Mouse (Mus musculus) adrenal gland, adult 18-20 months (tissue): ENCODE measurements around the gene Cep135. TPM values are rescaled to one million over a fixed set of nuclear protein-coding genes. Genes with fewer than 3 reads are reported as not detected.

Source experiments
- DNase-seq, 2 experiments: peaks; one replicate each; pipeline ENCODE4 v3.0.0; 2021 to 2022; ENCODE audit warnings: low spot score in 2 of 2
- total RNA-seq, 2 experiments: library from RNA; stranded (reverse); gene quantifications; 1 replicate in 1 of 2; 2 replicates in 1 of 2; pipeline ENCODE4 v1.2.3; 2021

The Cep135 gene
- total RNA-seq, 2 experiments from 2014 or later, result 3.5 to 3.6 TPM

DNA sequence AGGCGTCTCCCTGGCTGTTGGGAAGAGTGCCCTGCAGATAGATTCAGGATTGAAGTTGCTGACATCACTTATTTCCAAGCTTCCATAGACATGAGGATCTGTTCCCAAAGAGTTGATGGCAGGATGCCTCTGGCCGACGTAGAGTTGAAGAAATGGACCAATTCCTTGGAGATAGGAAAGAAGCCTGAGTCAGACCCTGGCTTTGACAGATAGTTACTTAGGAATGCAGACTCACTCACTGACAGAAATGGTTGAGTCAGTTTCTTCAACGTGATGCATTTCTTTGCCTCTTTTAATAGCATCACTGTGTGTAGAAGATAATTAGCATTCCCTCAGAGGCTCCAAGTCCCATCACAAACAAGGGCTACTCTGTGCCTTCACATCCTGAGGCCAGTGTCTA lies 53.6 kb downstream of the Cep135 start:
- no peak for DNase-seq

DNA sequence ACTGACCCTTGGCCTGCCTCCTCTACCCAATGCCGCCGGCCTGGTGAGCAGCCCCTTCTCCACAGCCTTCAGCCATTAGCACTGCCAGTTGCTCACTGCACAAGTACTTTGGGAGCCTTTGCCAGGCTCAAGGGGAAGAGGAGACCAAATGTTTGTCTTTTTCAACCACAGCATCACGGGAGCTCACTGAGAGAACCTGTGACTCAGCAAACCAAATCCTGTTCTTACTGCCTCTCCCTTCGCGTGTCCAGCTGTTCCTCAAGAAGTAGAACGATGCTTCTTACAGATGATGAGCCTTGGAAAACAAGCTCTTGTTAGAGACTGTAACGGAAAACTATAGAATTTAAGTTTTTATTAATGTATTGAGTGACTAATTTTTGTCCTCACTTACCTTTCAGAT lies 55.7 kb downstream of the Cep135 start:
- no peak for DNase-seq

DNA sequence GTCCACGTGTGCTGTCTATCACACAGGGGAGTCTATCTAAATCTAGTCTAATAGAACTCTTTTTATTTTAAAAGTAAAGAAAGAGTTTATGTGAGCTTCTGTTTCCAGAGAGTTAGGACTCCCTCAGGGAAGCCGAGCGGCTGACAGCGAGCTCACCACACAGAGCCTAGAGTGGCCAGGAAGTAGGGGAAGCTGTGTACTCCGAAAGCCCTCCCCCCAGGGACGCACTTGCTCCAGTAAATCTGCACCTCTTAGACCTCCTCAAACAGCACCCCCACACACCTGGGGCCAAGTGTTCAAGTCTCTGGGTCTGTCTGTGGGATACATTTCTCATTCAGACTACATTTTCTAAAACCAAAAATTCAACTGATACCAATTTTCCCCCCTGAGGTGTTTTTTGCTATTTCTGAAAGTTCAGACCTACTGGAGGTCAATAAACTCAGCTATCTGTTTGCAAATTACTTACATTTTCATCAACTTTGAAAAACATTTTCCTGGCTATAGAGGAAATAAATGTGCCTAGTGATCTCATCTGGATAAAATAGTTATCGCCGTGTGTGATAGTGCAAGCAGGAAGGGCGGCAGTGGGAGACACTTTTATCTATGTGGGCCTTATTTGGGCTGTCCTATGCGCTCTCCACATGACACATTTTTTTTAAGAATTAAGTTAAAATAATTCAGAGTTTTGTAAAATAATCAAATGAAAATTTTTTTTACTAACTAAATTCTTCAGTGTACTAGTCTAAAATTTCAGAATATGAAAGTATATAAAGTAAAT lies 56.8 kb downstream of the Cep135 start:
- DNase-seq, result no peak

DNA sequence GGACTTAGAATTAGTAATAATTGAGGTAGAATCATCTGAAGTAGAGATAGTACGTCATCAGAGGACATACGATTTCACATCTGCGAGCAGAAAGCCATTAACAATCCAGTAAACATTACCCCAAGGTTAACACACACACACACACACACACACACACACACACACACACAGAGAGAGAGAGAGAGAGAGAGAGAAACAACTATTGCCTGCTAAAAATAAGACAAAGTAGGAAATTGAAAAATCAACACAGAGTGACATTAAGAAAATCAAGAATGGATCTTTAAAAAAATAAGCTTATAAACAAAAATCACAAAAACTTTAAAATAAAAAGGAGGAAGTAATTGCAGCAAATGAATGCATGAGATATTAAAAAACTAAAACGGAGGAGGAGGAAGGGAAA lies 61.4 kb downstream of the Cep135 start:
- no peak for DNase-seq

DNA sequence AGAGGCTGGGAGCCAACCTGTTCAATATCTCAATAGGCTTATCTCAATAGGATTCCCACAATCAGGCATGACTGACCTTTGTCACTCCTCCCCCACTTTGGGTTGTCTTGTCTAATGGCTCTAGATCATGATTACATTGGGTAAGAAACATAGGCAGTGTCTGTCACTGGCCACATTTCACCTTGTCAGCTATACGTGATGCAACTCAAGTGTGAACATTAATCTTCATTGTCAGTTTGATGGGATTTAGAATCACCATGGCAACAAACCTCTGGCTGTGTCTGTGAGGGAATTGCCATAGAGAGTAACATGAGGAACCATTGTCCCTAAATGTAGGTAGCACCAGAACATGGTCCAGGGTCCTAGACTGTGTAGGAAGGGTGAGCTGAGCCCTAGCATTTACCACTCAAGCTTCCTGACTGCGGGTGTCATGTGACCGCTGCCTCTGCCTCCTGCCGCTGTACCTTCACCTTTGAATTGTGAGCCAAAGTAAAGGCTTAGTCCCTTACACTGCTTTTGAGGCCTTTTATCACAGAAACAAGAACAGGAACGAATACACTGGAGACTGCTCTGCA lies 62.7 kb downstream of the Cep135 start:
- no peak for DNase-seq

DNA sequence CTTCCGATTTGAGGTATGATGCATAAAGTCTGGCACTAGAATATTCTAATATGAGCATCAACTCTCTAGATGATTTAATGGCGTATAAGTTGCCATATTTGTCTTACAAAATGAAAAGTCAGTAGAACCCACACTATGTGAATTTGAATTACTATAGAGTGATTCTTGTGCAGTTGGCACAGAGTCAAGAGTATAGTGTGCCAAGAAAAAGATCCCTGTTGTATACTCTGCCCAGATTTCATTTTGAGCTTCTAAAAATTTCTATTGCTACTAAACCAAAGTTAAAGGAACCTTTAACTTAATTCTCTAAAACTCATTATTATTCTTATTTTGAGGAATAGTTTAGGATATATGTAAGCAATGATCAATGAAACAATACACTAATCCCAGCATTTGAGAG lies 67.7 kb downstream of the Cep135 start, which contains the start of gene C530008M17Rik:
Gene C530008M17Rik, plus strand, starts transcription at position 301 of the 400 bp plus-strand sequence.
- no peak for DNase-seq

DNA sequence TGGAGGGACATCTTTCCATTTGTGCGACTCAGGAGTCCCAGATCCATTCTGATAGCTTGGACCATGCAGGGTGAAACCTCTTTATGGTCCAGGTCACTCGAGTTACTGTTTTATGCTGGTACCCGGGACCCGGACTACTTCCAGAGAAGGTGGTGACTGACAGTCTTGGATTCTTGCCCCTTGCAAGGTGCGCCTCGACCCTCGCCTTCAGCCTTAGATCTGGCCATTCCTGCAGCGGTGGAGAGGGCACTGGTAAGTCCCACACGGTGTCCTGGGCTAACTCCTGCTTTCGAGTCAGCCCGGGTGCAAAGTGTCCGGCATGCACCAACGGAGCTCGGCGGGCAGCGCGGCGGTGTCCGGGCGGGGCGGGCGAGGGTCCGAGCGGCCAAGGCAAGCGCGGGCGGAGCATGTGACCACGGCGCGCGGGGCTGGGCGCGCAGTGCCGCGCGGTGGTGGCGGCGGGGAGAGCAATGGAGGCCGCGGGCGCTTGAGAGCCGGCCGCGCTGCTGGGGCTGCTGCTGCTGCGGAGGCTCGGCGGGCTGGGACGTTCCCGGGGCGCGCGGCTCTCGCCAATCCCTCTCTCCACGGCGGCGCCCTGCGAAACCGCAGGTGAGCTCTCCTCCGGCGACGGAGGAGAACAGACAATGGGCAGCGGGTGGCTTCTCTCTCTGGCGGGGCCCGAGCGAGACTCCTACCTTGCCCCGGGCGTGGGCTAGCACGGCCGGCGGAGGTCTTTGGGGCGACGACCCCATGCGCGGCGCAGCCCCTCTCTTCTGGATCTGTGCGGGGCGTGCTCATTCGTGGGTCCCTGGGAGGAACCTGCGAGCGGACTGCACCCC lies 69.0 kb downstream of the Cep135 start:
- DNase-seq, result peak; percentile 61 to 67

DNA sequence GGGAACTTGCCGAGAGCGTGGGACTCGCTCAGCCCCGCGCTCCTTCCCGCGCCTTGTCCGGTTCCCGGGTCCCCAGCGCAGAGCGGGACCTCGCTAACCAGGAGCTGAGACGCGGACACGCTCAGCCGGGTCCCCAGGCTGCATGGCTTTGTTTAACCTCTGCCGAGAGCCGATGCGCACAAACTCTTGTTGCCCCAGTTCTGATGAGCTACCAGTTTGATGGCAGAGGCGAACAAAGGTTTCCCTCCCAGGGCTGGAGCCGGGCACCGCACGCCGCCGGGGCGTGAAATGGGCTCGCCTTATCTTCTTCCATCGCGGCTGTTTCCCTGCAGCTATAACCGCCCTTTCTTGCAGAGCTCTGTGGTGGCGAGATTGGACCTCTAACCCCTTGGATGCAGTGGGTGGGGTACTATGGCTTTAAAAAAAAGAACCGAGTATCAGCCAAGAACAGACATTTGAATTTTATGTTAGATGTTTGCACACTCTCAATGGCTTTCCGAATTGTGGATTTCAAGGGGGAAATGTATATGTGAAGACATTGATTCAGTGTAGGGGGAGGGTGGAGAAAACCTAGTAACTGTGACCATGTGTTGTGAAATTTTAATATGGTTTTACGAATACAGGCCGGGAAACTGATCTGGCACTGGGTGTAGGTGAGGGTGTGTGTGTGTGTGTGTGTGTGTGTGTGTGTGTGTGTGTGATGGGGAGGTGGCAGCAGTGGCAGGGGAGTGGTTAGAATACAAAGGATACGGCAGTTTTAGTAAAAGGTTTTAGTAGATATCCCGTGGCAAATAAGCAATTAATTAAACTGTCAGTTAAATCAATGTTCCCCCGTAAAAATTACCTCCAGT lies 69.8 kb downstream of the Cep135 start:
- peak in 1 of 2 experiments; percentile 26 for DNase-seq

DNA sequence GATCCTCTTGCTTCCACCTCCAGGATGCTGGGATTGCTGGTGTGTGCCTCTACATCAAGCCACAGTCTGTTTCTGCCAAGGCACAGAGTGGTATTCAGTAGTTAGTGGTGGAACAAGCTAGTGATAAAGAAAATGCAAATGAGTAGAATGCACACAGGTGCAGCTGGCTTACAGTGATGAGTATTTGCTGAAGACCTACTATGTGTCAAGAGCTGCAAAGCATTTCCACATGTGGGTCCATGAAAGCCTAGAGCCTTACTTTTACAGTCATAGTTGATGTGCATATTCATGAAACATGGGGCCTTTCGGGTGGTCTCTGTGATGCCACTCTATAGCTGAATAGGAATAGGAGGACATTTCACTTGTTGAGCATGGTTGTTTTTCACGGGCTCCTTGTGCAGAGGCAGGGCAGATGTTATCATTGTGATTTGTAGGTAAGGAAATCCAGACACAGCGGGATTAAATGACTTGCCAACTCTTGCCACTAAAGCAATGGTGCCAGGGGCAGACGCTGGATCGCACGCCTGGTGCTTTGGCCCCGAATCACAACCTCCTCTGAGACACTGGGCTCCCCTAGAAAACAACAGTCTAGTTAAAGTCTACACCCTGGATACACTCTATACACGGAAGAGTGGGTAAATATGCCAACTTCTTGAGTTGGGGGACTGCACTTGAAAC lies 71.6 kb downstream of the Cep135 start:
- no peak for DNase-seq

DNA sequence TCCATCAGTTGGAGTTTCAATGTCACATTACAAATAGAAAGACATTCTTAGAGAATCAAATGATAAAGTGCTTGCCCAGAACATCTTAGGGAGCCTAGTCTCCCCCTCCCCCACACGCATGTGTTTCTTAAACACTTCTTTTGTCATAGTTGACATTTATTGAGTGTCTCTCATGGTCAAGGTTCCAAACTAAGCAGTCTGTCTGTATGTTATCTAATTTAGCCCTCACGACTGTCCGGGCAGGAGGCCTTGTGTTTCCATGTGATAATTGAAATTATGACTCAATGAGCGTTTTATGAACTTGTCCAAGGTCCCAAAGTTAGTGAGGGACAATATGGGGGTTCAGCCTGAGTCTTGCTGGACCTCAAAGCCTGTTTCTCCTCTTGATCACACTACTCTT lies 72.8 kb downstream of the Cep135 start:
- no peak for DNase-seq

DNA sequence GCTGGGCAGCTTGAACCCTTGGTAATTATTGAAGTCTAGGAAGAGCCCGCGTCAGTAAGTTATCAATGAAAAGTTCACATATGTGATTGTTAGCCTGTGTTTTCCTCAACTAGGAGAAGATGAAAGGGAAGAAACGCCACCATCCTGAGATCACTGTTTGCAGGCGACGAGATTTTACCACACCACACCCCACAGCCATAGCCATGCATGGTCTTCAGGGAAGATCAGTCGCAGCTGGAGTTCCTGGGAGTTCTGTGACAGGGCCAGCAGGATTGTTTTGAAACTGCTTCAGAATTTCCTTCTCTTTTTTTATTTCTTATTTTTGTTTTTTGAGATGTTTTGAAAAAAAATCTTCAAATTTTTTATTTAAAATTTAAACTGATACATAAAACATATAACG lies 76.4 kb downstream of the Cep135 start:
- DNase-seq, result no peak

DNA sequence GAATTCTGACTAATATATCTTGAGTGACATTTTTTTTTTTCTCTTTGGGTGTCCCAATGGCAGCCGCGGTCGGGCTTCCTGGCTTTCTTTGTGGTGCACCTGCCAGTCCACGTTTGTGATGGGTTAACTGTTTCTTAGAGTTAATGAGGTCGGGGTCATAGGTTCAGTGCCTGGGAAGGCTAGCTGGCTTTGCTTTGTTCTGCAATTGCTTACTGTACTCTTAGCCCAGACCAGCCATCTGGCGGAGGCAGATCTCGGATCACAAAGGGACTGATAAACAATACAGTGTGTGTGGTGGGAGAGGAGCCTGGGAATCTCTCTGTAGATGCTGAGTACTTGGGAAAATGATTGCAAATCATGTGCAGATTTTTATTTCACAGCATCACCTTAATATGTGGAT lies 76.9 kb downstream of the Cep135 start:
- no peak for DNase-seq

DNA sequence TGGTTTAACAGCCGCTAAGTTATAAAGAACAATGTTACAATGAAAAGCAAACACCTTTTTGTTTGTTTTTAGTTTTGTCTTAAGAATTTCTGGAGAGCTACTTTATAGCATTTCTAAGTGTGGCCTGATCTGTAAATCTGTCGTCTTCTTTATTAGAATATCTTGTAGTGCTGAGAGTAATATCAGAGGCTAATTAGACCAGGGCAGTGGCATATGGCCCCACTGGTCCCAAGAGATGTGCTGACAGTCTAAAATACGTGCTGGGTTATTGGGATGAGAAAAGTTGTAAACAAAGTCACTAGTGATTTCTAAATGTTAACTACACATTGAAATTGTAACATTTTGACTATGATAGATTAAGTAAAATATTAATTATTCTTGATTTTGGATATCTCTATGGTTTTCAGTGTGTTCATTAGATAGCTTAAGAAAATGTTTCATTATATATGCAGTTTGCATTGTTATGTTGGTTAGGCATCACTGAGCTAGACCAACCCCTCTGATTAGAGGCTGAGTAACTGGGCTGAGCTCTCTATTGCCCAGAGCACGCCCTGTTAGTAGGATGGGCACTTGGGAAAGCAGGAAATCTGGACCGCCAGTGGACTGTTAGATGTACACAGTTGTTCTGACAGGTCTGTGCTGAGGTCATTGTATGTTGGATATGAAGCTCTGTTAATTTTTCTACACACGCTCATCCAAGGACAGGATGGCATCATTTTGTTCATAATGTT lies 77.7 kb downstream of the Cep135 start:
- DNase-seq, result no peak

DNA sequence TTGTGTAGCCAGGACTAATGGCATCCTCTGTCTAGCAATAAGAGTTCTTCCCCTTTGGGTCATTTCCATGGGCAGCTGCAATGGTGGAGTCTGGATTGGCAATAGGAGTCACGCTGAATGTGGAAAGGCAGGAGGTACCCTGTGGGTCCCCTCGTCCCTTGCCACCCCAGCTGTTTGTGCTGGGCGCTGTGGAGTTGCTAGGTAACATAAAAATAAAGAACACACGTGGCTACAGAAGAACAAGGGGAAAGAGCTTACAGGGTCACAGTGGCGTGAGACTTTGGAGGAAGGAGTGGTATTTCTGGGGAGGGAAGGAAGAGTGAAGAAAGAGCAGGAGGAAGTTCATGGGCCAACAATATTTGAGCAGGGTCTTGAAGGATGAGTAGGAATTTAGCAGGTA lies 79.6 kb downstream of the Cep135 start:
- no peak for DNase-seq

DNA sequence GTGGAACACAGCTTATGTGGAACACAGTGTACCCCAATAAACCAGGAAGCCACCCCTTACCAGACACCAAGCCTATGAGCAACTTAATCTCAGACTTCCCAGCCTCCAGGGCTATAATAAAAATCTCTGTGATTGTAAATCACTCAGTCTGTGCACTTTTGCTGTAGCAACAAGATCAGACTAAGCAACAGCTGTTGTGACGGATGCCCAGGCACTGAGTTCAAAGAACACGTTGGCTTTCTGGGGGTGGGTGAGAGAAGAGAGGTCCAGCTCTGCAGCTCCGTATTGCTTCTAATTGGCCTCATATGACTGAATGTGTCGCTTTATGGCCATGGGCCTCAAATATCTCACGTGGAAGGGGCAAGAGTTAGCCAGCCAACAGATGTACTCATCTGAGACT lies 80.0 kb downstream of the Cep135 start:
- DNase-seq, result no peak

DNA sequence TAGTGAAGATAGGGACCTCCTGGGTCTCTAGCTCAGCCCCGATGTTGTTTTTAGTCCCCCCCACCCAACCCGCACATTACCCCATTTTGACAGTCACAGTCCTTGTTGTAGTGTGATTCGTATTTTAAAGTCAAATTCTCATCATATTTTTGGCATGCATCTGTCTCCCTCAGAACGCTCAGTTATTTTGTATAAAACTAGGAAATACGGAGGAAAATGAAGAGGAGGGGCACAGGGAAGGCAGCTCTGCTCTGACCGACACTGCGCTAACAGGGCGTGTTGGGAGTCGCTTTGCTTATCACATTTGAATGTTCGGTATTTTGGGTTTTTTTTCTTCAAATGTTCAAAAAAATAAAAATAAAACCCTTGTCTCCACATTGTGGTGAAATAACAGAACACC lies 81.7 kb downstream of the Cep135 start:
- DNase-seq, result no peak

DNA sequence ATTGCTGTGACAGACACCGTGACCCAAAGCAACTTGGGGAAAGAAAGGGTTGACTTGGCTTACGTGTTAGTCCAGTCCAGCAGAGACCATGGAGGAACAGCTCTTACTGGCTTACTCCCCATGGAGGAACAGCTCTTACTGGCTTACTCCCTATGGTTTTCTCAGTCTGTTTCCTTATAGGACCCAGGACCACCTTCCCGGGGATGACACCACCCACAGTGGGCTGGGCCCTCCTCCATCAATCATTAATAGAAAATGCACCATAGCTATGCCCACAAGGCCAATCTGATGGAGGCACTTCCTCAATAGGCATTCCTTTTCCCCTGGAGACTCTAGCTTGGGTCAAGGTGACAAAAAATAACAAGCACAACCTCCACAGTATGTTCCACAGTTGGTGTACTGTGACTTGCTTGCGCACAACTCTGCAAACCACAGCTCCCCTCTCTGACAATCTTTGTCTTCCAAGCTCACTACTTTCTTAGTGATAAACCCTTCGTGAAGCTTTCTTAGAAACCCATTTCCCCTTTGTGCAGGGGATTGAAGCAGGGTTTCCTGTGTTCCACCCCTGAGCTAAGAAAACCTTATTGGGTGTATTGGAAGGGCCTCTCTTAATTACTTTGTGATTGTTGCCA lies 85.6 kb downstream of the Cep135 start:
- no peak for DNase-seq

DNA sequence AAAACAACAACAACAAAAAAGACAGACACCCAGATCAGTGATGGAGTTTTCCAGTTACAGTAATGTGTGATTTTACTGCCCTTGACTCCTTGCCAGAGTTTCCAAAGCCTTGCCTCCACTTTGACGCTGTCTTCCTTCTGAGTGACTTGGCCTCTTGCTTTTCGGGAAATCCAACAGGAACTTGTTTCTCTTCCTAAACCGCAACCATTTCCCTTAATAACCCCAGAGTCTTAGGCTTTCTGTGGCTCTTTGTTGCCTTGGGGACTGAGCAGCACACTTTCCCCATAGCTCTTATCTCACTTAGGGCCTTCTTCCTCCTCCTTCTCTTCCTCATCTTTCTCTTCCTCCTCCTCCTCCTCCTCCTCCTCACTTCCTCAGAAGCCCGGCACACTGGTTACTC lies 86.9 kb downstream of the Cep135 start:
- no peak for DNase-seq

DNA sequence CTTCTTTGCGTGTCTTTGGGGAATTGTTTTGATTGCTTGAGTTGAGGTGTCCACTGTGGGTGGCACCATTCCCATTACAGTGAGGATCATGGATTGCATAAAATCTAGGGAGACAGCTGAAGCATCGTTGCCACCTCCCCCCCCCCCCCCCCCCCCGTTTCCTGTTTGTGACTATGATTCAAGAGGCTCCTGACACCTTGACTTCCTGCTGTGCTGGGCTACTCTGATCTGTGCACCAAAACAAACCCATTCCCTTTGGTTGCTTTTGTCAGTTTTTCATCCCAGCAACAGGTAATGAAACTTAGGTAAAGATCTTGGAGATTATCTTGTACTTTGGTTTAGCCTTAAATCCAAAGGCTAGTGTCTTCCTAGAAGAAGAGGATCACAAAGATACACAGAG lies 92.5 kb downstream of the Cep135 start:
- DNase-seq, result no peak
